Mouse (Mus musculus) embryo, embryonic 10.5 days (tissue): ENCODE data around the gene Trpm8.

Experiments used
- DNase-seq: peaks from one replicate; pipeline ENCODE4 v3.0.0-alpha.2; 2015; ENCODE audit warnings: low spot score

The Trpm8 gene

DNA sequence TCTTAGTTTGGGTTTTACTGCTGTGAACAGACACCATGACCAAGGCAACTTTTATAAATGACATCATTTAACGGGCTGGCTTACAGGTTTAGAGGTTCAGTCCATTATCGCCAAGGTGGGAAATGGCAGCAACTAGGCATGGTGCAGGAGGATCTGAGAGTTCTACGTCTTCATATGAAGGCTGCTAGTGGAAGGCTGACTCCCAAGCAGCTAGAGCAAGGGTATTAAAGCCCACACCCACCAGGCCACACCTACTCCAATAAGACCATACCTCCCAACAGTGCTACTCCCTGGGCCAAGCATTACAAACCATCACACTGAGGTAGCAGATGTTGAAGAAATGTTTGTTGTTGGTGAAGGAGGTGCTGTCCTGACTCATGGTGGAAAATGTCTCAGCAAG lies 78.2 kb downstream of the Trpm8 start:
- no peak for DNase-seq

DNA sequence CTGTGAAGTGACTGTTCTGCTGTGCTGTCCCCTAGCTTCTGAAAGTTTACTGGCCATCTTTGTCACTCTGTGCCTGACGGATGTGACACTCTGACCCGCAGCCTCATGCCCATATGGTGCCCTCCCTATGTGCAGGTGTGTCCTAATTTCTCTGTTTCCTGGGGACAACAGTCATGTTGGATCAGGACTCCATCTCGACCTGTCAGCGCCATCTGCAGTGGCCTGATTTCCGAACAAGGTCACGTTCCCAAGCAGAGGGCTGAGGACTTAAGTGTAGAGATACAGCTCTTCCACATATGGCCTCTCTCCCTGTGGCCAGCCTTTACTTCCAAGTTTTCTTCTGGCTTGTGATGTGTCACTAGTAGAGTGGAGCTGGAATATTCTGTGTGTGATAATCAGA lies 79.2 kb downstream of the Trpm8 start:
- DNase-seq = no peak

DNA sequence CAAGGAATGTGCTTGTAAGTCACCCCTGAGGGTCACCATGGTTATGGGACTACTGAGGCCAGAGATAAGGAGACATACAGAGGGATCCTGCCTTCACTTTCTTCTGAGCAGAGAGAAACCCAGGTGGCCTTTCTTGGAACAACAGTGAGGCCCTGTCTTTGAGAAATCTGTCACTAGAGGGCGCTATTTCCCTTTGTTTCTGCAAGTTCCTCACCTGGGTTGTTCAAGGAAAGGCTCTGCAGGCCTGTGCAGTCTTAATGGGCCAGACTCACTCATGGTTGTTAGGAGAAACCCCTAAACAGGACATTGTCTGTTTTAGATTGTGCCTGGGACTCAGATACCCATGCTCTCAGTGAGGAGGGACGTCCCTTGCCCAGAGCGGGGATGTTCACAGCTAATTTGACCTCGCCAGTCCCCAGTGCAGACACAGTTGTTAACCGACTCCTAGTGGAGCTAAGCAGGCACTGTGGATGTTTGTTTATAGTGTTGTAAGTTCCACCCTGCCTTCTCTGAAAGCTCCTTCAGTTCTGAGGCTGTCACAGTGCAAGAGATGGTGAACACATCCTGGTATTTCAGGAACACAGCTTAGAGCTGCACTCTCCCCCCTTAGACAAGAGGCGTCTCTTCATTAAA lies 80.1 kb downstream of the Trpm8 start:
- peak; percentile 94 for DNase-seq

DNA sequence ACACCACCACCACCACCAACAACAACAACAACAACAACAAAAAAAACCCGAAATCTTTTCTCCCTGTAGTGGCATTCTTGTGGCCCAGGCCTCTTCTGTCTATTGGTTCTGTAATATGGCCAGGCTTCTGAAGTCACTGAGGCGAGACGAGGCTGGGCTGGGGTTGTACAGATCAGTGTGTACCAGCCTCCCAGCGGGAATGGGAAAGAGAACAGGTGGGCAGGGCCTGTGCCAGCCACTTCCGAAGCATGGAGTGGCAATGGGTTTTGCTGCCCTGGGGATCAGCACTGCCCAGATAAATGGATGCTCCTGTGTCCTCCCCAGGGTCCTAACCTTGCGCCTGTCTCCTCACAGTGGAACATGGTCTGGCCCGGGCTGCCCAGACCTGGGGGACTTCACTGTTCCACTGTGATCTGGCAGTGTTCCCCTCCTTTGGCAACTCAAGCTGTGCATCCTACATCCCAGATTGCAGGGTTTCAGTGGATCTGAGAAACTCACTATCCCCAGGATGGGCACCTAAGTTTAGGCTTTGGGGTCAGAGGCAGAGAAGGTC lies 80.7 kb downstream of the Trpm8 start:
- no peak for DNase-seq

DNA sequence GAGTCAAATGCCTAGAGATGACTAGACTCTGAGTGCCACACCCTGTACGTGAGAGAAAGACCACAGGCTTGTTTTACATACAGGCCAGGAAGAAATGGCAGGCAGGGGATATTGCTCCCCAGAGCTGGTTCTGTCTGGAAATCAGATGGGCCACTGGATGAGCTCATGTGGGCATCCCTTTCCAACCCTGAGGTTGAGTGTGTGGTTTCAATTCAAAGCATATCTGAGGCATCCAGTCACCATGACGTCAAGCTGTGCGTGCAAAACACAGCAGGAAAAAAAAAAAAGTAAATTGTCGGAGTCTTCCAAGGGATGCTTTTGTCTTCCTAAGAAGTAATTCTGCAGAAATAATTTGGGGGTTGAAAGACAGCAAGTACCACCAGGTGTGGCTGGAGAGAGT lies 83.6 kb downstream of the Trpm8 start:
- no peak for DNase-seq

DNA sequence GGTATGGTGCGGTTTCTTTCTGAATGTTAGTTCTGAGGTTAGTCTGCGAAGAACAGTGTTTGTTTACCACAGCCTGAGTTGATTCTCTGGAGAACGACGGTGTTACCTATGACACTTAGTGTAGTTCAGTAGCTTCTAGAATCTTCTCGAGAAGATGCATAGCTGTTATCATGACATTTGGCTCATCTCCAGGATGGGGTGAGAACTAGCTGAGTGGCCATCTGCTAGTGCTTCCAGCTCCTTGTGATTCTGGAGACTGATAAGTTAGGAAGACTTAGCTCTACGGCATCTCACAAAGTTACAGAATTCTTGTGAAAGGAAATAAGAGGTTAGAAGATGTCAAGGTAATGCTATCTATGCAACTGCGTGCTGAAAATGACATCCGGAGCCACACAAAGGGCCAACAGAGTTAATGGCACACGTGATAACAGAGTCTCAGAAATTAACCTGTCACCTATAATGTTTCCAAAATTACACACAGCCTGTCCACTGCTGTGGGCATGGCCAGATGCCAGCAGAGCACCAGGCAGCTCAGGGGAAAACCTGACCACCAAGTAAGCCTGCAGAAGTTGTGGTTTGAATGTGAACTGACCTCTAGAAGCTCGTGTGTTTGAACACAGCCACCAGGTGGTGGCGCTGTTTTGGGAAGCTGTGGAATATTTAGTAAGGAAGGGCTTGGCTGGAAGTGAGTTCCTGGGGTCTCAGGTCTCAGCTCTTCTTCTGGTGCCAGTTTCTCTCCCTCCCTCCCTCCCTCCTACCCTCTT lies 89.6 kb downstream of the Trpm8 start:
- DNase-seq = no peak

DNA sequence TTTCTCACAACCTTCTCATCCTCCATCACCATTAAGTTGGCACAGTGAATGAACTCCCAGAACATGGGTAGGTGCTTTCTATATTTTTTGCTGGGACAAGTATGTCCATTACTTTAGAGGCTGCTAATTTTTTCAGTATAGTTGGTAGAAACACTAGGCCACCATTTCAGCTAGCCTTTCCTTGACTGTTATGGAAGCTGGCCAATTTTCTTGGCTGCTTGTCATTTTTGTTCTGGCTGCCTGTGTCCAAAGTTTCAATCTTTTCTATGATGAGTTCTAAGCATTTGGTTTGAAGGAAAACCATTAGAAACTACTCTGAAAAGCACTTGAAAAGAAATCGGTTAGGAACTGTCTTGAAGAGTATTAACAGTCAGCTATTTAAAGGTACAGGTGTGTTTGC lies 101.0 kb downstream of the Trpm8 start:
- DNase-seq = no peak

DNA sequence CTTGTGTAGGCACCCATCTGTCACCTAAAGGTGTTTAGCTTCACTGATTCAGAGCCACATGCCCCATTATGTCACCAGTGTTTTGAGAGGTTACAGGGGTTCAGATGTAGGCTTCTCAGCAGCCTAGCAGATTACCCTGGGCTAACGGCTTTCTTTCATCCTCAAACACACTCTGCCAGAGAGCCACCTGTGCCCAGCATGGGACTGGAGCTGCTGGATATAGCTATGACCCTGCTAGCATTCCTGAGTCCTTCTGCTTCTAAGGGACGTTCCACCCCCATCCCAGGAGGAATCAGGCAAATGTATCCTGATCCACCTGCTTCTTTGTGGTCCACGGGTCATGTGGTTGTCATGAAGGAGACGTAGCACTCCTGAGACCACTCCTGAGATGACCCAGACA lies 114.2 kb downstream of the Trpm8 start:
- DNase-seq = no peak

DNA sequence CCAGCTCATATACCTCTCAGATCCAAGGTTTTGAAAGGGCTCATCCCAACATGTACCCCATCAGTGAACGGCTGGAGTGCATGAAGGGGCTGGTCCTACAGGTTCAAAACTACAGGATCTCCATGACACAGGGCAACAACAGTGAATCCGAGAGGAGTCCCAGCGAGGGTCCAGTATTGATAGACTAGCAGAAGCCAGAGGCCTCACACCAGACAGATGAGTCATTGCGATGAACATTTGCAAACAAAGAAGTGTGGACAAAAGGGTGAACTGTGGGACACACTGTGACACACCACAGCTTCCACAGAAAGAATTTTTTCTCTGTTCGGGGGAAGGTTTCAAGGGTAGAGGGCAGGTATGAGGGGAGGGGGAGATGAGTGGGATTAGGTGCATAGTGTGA lies 115.9 kb downstream of the Trpm8 start:
- no peak for DNase-seq

DNA sequence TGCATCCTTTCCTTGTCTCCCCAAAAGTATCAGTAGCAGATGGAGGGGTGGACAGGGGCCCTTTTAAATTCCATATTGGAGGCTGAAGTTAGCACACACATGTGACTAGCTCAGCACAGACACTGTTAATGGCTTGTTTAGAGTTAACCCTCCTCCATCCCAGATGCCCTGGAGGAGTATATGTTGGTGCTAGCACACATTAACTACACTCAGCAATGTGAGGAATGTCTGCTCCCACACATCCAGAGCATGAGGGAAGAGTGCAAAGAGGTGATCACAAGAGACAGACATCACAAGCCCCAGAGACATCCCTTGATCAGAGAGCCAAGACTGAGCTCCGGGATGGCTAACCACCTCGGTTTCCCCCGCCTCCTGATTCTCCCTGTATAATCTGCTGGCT lies 125.9 kb downstream of the Trpm8 start:
- DNase-seq = no peak

DNA sequence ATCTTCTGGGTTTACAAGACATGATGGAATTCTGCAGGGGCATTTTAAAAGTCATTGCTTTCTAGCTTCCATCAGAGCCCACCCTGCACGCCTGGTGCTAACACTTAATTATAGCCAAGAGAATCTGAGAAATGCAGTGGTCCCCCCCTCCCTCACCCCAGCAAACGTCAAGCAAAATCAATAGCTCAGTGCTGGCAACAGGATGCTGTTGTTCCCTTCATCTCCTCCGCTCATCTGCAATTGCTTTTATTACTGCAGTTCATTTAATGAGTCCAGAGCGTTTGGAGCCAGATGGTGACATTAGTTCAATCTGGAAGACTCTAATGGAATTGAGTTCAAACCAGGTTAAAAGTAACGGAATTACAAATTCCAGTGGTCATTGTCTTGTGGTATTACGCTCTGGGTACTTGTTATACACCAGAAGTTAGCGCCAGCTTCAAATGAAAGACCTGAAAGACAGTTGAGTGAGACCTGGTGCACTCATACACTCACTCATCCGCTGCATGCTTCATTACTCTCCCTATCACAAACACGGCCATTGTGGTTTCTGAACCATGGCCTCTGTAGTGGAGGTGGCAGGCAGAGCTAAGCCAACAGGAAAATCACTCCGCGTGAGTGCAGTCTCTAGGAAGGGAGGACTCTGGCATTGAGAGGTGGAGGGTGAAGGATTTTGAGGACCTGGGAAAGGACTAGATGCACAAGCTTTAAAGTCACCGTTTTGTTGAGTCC lies 128.8 kb downstream of the Trpm8 start:
- peak; percentile 17 for DNase-seq

DNA sequence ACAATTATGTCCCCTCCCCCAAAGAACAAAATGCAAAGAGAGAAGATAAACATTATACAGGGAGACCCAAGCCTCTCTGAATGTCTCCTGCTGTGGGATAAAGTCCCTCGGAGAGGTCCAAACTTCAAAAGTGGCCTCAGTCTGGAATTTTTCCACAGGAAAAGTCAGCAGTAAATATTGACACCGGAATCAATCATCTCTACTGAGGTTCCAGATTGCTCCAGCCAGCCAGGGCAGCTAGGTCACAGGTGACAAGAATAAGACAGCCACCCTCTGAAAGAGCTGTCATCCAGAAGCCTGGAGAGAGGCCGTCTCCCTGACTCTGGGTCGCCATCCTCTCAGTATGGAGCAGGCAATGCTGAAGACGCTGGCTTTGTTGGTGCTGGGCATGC lies 129.3 kb downstream of the Trpm8 start, which contains the start of gene Spp2:
Spp2 (plus strand) TSS at position 155 of the 392 bp plus-strand sequence.
- no peak for DNase-seq

DNA sequence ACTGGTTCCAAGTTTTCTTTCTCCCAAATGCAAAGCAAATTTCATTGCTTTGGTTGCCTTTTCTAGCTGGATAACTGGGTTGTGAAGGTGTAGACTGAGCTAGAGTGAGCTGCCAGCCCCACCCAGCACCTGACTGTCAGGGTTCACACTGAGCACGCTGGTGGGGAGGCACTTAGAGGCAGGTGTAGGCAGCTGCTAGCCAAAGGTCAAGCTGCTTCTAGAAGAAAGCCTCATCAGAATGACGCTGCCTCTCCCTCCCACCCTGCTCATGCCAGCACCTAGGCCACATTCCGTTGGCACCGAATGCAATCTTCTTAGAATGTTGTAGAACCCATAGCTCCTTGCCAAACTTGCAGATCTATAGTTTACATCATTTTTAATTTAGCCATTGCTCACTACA lies 130.9 kb downstream of the Trpm8 start:
- no peak for DNase-seq

DNA sequence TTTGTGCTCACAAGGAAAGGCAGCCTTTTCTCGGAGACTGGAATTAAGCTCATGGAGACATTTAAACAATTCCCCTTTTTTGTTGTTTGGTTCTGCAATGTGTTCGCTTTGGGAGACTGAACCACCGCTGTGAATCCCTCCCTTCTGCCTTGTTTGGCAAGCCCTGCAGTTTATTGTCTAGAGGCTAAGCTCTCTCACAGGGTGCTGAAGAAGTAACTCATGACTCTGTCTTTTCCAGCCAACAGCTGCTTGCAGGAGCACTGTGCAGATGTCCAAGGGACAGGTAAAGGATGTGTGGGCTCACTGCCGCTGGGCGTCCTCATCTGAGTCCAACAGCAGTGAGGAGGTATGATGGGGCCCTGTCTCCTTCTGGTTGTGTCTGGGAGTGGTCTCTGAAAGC lies 134.6 kb downstream of the Trpm8 start:
- no peak for DNase-seq

DNA sequence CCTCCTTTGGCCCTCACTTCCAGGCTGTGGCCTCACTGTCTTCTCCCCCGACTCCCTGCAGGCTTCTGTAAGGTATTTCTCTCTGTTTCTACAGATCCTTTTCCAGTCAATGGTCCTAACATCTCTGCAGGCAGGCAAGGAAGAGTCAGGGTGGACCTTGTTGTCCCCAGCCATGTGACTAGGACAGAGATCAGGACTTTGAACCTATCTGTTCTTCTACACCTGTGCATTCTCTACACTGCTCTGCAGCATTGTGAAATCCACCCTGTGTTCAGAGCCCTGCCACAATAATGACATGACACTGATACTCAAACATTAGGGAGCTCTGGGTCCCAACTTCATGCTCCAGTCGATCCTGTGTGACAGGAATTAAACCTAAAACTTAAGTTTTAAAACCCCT lies 141.5 kb downstream of the Trpm8 start:
- DNase-seq = no peak

DNA sequence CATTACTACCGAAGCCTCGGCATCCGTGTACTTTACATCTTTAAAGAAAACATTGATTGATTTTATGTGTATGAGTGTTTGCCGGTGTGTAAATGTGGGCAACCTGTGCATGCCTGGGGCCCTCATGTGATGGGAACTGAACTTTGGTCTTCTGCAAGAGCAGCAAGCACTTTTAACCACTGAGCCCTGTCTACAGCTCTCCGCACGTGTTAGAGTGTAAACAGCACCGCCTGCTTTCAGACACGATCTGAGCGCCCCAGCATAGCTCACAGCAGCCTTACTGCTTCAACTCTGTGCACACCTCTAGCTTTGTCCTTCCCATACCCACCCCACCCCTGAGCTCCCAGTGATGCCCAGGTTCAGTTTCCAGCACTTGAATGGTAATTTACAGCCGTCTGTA lies 144.6 kb downstream of the Trpm8 start:
- DNase-seq = no peak

DNA sequence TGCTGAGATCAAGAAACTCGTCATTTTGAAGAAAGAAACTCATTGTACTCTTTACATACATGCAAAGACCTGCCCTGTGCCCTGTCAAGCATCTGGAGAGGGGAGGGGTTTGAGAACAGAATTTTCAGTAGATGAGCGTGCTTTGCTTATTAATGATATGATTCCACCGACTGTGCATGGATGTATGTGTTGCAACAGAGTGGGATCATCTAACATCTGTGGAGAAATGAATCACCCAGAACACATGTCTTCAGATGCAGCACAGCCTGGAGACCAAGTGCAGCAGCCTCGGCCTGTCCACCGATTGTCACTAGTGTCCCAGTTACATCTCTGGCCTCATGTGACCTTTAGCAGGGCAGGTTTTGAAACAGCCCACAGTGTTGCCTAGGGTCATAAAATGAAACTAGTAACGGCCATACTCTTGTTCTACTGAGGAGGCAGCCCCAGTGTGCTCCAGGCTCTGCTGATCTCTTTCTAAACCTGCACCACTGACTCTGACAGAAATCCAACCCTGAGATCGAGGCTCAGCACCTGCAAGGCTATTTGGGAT lies 145.5 kb downstream of the Trpm8 start:
- DNase-seq = no peak

DNA sequence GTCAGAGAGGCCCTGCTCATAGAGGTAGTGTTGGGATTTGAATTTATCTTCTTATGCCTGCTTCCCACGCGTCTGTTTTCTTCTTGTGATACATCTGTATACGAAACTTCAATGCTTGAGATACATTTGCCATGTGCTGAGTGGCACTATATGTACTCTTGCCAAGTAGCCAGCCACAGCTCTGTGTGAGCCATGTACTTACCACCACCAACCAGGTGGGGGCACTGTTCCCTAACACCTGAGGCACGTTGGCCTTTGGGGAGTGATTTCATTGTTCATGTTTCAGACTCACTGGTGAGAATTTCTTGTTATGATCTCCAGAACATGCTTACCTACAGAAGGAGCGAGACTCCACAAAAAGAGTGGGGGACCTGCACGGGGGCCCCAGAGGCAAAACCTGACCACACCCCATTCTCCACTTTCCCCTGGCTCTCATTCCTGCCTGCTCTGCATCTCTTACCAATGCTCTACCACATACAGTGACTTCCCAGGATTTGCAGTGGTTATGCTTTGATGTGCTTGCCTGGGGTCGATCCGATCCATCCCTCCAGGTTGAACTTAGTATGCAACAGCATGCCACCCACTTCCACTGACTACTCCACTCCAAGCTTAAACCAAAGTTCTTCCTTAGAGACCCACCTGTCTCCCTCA lies 147.3 kb downstream of the Trpm8 start:
- peak; percentile 92 for DNase-seq

DNA sequence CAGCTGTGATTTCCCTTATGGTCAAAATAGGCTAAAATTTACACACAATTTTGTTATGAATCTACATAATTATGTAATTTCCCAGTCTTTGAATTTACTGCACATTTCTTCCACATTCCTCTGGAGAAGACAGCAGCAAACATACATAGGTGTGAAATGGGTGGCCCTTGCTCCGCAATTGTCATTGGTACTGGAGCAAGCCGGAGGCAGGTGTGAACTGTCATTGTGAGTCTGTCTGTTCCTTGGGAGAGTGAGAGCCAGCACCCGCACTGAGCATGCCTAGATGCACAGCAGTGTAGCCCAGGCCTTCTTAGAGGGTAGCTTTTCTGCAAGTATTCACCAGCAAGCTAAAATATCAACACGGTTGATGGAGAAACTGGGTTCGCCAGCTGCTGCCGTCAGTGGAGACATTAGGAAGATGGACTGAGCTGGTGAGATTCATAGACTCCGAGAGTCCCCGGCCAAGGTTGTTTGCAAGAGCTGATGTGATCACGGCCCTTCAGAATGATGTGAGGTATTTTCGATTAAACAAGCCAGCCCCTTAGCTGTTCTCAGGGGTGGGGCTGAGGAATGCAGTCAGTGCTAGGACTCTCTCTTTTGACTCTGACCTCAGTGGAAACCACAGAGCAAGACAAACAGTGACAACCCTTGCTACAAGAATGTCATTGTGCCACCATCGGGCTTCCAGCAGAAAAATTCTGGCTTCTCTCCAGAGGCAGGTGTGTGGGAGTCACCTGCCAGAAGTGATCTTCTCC lies 150.7 kb downstream of the Trpm8 start:
- DNase-seq = no peak

DNA sequence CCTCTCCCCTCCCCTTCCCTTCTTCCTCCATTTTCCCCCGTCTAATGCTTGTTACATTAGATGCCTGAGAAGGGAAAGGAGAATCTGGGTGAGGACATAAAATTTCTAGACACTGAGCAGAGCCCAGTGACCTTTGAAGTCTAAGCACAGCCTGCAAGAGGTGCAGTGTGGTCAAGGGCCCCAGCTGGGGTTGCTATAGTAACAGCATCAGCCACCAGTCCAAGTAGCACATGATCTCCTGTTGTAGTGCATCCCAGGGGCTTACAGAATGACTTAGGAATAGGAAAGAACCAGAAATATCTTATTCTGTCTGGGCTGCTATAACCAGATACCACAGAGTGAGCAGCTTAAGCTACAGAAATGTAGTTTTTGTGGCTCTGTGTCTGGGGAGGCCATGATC lies 152.0 kb downstream of the Trpm8 start:
- peak; percentile 32 for DNase-seq

DNA sequence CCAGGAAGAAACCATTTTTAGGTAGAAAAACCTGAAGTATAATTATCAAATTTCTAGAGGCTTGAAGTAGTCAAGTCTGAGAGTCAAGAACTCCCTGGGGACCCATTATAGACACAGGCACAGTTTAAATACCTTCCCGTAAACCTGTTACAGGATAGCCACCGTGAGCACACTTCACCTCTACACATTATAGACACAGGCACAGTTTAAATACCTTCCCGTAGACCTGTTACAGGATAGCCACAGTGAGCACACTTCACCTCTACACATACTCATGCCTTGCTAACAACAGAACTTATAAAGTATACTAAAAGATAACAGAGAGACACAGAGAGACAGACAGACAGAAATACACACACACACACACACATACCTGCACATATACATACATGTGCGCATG lies 153.8 kb downstream of the Trpm8 start:
- no peak for DNase-seq
